Mouse (Mus musculus) CD4-positive, CD25-positive, alpha-beta regulatory T cell, adult 2 months (primary cell): ENCODE results near the gene 9530003J23Rik.
"Not testable (repeated sequence)": the region's sequence is repeated elsewhere in the genome, so short reads cannot be mapped to it uniquely, and the experiment has no call there.

Experiments
- DNase-seq: peaks from one replicate; pipeline ENCODE4 v3.0.0-alpha.2; 2012; ENCODE audit warnings: low read depth, low spot score

Gene 9530003J23Rik

DNA sequence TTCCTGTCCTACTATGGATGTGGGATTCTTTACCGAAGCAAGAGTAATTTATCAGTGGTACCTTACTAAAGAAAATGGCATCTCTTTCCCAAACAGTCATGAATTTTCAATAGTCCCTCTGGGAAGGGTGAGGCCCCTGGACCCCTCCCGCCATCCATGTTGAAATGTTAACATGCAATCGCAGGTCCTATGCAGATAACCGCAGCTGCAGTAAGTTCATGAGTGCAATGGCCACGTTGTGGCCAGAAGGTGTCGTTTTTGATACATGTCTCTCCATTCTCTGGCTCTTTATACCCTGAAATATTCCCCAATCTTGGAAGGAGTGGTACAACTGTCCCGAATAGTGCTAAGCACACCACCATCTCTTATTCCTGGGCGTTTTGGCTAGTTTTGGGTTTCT is 13.4 kb downstream of the 9530003J23Rik start:
- DNase-seq, result peak; percentile 16

DNA sequence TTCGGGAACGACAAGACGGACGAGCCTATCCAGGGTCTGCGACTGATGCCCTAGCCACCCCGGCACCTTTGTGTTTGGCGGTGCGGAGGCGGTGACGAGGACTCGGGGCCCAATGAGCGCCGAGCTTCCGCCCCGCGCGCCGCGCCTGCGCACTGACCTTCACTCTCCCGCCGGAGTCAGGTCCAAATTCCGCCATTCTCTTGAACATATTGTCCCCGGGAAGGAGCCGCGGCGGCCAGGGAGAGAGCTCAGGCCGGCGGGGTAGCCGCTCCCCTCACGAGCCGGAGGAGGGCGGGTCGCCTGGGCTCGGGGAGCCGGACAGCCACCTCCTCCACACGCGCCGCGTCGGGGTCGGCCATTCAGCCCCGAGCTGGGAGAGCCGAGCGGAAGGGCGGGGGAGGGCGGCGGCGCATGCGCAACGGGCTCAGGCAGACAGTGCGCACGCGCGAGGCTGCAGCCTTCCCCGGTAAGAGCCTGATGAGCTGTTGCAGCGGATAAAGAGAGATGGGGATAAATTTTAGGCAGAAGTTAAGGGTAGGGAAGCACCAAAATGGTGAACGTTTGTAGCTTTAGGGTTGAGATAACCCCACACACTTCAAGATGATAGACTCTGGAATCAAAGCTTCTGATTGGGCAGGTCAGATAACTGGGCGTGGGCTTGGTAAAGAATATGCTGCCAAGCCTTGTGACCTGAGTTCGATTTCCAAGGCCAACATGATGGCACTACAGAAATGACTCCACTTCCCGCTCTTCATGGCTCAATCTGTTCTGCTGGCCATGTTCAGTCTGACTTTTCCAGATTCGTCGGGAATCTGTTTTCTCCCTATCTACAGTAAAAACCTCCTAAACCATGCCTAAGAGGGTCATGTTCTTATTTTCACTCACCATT is 14.2 kb downstream of the 9530003J23Rik start, which contains the start of gene Yeats4:
Gene Yeats4 (minus strand): TSS at position 406 of the 889 bp plus-strand sequence.
- DNase-seq, result peak; percentile 98

DNA sequence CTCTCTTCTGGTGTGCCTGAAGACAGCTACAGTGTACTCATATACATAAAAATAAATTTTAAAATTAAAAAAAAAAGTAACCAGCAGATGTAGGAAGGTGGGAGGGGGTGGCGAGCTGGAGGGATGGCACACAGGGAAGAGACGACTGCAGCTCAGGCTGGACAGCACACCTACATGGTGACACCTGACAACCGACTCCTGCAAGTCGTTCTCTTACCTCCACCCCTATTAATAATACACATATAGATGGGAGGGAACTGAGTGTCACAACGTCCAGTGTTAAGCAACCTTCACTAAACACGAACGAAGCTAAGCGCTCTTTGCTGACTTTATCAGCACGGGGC is 14.8 kb downstream of the 9530003J23Rik start:
- DNase-seq, result no peak

DNA sequence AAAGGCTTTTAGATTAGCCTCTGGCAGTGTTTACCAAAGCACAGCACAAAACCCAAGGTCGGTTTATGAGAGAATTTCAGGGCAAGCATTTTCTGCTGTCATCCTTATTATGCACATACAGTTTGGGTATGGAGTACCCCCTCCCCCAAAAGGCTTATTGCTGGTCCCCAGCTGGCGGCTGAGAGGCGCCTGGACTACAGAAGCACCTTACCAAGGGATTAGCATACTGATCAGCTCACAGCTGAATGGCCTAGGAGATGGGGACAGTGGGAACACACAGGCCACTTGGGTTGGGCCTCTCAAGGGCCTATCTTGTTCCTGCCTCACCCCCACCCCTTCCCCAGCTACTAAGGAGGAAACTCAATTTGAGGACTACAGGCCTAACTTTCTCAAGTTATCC is 15.7 kb downstream of the 9530003J23Rik start:
- no peak for DNase-seq

DNA sequence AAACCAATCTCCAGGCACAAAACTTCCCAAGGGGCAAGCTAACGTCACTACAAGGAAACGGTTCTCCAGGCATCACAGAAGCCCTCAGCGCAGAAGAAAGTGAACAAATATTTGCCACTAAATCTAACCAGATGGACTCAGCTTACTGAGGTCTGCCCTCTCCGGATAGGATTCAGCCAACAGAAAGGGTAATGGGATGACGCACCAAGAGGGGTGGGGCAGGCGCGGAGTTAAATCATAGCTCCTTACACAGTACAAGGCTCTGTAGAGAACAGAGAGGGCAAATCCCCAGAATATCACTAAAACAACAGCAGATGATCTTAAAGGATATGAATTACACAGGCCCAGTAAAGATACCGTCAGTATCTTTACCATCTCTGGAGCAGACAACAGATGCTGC is 20.2 kb downstream of the 9530003J23Rik start:
- no peak for DNase-seq

DNA sequence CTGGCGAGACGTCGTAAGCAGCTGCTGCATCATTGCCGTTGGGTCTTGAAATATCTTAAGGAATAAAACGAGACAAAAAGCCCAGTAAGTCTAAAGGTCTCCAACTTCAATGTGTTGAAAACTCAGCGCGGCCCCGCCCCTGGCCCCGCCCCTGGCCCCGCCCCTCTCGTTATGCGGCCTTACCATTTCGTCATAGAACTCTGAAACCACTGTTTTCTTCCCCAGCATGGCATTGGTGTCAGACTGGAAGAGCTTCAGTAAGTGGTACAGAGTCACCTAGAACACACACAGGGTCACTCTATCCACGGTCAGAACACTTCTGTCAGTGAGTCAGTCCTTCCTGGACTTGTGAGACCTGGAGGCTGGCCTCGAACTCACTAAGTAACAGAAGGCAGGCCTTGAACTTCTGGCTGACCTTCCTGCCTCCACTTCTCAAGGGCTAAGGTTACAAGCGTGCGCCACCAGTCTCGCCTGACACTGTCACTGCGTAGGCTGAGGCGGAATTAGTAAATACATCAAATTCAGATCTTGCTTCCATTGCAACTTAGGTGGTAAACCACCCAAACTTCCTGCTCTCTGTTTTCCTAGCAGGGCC is 21.2 kb downstream of the 9530003J23Rik start:
- DNase-seq, result peak; percentile 33

DNA sequence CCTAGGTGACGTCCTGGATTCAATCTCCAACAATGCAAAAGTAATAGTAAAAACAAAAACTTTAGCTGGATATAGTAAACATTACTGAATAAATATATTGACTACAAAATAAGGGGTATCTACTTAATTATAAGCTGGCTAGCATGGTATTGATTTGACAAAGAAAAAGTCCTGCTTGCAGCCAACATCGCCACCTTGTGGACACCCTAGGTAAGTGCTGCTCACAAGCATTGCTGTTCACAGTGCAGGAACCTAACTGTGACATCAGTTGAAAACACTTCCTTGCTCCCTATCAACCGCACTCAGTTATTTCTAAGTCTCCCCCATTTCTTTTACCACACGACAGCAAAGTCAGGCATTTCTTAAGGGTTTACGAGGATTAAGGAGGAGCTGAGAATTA is 21.7 kb downstream of the 9530003J23Rik start:
- DNase-seq, result peak; percentile 83

DNA sequence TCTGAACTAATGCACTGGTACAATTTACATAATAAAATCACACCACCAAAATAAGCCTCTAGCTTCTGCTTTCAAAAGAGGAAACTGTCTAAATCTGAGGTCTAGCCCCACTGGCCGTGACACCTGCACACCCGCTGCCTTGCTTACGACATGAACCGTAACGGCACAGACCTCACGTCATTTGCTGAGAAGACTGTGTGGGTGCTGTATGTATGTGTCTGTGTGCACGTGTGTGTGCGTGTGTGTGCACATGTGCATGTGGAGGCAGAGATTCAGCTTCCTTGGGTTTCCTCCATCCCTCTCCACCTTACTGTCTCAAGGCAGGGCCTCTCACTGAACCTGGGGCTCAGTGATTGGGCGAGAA is 22.4 kb downstream of the 9530003J23Rik start:
- DNase-seq, result peak; percentile 71

DNA sequence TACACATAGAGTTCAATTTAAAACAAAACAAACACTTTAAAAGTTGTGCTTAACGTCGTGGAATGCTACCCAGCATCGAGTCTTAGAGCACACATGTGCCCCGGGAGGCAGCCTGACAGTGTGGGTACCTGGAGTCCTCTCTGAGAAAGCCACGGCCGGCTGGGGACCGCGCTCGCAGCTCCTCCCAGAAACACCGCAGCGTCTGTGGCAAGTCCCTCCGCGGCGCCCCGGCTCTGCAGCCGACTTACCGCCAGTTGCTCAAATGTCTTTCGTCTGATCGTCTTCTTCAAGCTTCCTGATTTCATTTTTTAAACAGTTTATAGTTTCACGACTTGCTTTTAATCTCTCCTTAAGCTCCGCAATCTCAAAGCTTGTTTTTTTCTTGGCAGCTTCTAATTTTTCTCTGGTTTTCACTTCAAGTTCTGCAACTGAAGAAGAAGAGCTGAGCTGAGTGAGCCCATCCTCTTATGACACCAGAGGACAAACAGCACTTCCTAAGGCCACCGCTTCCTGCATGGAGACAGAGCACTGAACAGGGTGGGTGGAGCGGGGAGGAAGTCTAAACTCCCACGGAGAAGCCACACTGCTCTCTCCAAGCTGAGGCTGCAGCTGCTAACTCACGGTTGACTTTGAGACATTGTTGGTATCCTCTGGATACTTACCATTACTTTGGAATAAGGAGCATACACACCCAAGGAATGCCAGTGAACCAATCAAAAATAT is 22.9 kb downstream of the 9530003J23Rik start:
- DNase-seq, result peak; percentile 63

DNA sequence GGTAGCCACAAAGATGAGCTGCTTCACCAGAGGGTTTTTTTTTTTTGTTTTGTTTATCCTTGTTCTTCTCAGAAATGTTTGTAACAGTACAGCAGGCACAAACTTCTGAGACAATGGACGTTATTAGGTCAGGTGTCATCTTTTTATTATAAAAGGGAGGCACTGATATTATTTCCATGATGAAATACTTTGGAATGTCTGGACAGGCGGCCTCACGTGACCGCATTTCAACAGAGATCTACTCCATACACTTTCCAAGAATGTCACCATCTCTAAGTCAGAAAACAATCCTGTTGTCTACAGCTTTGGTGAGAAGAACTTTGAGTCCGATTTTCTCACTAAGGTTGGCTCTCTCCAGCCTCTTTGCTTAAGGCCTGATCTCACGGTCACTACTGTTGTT is 27.5 kb downstream of the 9530003J23Rik start:
- DNase-seq, result no peak

DNA sequence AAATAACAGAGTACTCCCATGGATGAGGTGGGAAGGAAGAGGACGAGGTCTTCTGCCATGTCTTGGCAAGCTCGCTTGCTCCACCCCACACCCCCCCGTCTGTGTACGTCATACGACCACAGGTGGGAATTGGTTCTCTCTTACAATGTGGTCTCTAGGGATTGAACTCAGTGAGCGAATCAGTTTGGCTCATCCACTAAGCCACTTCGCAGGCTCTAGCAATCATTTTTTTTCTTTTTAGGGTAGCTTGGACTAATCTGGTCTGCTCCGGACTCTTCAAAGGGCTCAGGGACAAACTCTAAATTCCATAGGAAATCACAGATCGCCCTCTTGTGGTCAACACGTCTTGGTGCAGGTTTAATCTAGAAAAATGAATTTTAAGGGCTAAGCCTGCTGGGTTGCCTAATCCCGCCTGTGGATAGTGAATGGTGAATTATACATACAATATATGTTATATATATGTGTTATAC is 29.0 kb downstream of the 9530003J23Rik start:
- DNase-seq, result peak; percentile 76

DNA sequence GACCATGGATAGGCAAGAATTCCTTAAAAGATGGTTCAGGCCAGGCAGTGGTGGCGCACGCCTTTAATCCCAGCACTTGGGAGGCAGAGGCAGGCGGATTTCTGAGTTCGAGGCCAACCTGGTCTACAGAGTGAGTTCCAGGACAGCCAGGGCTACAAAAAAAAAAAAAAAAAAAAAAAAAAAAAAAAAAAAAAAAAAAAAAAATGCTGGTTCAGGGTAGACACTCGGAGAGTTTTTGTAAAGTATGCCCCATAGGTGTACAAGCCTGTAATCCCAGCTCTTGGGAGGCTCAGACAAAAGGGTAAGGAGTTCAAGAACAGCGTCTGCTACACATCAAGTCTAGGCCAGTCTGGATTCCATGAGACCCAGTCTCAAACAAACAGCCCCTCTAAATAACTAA is 29.7 kb downstream of the 9530003J23Rik start:
- DNase-seq, result not testable (repeated sequence)

DNA sequence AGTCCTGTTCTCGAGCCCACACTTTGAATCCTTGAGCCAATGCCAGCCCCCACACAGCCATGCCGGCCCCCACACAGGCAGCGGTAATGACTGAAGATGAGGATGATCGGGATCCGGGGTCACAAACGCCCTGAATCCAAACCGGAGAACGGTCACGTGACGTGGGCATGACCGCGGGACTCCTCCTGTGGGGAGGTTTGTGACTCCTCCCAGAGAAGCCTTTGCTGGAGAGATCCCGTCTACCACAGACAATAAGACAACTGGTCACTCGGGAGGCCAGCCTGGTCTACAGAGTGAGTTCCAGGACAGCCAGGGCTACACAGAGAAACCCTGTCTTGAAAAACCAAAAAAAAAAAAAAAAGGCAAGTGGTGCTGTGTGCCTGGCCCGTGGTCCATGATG is 30.3 kb downstream of the 9530003J23Rik start:
- DNase-seq, result no peak

DNA sequence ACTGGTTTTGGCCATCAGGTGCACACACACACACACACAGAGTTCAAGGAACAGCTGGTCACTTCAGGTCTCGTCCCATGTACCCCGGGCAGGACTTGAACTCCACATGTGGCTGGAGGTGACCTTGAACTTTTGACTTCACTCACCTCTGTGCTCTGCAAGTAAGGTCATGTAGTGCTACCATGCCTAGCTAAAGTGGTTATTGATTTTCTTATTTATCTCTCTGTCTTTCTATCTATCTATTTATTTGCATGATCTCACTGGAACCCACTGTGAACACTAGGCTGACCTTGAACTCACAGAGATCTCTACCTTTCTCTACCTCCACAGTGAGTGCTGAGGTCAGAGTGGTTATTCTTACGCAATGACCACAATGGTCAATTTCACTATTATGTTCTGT is 32.4 kb downstream of the 9530003J23Rik start:
- no peak for DNase-seq

DNA sequence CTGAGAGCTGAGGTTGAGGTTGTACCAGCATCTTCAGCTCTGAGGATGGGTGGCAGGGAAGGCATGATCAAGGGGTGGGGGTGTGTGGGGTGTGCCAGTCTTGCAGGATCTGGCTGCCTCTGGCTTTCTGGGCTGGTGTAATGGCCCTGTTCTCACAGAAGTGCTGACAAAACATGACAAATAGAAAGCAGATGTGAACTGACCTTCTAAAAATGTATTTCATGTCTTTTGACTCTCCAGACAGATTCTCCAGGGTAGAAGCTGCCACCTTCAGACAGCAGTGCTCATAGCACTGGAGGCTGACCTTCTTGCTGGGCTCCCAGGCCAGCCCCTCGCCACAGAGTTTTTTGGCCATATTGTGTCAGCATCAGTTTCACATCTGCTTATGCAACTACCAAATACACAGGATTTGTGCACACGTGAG is 34.9 kb downstream of the 9530003J23Rik start:
- no peak for DNase-seq

DNA sequence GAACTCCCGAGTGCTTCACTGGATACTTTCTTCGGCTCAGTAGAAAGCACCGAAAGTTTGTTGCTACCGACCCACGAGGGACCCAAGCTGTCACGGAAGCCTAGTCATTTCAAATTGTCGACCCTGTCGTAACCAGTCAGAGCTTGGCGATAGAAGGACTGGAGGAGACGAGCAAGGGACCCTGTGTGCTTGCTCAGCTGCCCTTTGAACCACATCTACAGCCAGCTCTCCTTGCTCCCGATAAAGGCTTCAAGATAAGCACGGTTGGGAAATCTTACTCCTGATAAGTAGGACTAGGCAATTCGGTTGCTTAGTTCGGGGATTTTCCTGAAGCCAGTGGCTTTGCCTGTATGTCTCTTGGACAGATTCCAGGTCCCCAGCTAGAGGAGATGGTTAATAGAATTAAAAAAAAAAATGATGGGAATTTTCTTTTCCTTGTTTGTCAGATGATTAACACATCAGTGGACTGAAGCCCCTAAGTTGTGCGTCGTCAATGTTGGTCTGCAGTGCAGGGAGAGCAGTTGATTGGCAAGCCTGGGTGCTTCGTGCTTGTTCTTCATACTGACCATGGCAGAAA is 35.4 kb downstream of the 9530003J23Rik start:
- no peak for DNase-seq

DNA sequence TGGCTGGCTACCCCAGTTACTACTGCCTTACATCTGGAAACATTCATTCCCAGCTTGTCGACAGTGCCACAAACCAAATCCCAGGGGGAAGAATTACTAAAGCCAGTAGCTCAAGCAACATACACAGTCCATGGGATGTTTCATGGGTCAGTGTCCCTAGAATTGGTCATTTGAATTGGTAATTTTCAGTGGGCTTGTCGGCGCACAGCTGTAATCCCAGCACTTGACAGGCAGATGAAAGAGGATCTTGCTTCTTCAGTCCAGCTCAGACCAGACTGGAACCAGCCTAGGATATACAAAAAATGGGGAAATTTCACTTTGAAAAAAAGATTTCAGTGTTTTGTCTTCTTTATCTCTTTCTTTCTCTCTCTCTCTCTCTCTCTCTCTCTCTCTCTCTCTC is 38.8 kb downstream of the 9530003J23Rik start:
- DNase-seq, result no peak

DNA sequence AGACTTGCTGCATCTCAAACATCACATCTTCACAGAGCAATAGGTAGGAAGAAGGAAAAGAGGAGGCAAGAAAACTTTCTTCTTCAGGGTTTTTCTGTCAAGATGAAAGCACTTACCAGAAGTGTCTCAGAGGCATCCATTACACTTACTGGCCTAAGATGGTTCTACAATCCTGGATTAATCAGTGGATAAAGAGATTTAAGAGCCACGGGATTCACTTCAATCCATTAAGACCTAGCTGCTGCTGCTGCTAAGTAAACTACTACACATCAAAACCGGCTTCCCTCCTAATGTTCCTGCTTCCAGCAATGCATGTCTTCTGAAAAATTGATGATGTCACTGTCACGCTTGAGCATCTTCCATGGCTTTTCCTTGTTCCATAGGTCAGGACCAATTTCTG is 41.8 kb downstream of the 9530003J23Rik start:
- no peak for DNase-seq

DNA sequence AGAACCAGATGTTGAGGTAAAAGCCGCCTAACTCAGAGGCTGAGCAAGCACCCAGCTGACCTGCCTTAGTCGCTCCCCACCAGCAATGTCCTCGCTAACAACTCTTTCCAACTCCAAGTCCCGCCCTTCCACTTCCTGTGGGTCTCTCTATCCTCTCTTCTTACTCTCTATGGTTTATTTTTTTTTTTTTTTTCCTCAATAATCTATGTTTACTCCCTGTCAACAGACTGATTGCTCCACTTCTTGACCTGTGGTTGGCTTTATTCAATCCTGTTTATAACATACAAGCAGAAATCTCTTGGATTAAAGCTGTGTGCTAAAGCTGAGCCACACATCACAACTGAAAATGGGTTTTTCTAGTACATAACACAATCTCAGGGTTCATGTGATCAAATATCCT is 42.8 kb downstream of the 9530003J23Rik start:
- DNase-seq, result no peak

DNA sequence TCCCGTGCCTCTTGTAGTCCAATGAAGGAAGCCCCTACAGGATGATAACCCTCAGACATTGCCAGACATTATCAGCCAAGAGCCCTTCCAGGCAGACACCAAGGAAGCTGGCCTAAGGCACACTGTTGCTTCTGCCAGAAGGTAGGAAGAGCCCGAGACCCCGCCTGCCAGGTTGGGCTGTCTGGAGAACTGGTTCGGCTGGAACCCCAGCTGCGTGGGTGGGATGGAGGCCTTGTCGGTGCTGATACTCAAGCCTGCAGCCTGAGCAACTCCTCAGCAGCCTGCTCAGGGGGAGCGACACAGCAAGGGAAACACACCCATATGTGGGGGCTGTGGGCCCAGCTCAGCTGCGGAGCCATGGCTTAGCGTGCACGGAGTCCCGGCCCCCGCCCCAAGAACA is 43.5 kb downstream of the 9530003J23Rik start:
- no peak for DNase-seq

DNA sequence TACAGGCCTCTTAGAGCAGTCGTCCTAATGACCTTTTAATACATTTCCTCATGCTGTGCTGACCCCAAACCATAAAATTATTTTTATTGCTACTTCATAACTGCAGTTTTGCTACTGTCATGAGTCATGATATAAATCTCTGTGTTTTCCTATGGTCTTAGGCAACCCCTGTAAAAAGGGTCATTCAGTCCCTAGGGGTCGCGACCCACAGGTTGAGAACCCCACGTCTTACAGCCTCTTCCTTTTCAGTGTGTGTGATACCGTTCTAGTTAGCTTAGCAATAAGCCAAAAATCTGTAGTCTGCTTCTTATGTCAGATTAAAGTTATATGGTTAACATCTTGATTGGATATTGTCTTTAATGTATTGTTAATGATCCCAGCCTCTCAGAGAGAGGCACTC is 45.1 kb downstream of the 9530003J23Rik start:
- no peak for DNase-seq
